Mouse (Mus musculus): ENCODE measurements around the gene Naa60.
"Not testable (repeated sequence)": the region's sequence is repeated elsewhere in the genome, so short reads cannot be mapped to it uniquely, and the experiment has no call there.

The Naa60 gene

GRCm38 (mm10) chr16:3872216-3873047 lies at the start of gene Naa60:
TSS of gene Naa60 (plus strand) at chr16:3872375.
- DNase-seq (ENCODE audit: low spot score in 2 of 2): peak; percentile 83 to 91

DNA sequence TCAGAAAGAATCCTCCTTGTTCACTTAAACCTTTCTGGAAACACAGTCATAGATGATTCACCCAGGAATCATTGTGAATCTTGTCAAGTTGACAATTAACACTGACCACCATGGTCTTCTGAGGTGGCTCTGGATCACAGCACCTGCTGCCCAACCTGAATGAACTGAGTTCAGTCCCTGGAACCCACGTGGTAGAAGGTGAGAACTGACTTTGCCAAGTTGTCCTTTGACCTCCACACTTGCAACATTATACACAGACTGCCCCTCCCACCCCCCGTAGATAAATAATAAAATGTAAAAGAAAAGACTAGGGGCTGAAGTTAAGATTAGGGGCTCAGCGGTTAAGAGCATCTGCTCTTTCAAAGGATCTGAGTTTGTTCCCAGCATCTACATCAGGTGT lies 44.2 kb upstream of the Naa60 start:
- DNase-seq (ENCODE audit: low spot score in 2 of 2): no peak

DNA sequence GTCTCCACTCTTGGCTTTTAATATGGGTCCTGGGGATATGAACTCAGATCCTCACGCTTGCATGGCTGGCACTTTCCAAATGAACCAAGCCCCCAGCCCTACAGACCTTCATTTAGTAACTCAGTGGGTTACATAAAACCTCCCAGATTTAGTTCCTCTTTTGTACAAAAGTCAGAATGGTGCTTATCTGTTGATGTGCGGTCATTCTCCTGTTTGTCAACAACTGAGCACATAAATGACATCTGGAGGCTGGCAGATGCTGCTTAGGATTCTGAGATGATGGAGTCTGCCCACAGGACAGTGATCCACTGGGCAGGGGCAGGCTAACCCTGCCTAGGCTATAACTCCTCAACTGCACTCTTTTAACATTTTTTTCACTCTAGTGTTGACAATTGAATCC lies 42.4 kb upstream of the Naa60 start:
- peak in 1 of 2 experiments; percentile 28 for DNase-seq (ENCODE audit: low spot score in 2 of 2)

- DNase-seq (ENCODE audit: low spot score in 2 of 2): peak in 1 of 2 experiments; percentile 38
Measured at GRCm38 (mm10) chr16:3830588-3831109, 41.5 kb upstream of the Naa60 start, which contains the start of gene Olfr15. TSS of gene Olfr15 (plus strand) at chr16:3830878.

DNA sequence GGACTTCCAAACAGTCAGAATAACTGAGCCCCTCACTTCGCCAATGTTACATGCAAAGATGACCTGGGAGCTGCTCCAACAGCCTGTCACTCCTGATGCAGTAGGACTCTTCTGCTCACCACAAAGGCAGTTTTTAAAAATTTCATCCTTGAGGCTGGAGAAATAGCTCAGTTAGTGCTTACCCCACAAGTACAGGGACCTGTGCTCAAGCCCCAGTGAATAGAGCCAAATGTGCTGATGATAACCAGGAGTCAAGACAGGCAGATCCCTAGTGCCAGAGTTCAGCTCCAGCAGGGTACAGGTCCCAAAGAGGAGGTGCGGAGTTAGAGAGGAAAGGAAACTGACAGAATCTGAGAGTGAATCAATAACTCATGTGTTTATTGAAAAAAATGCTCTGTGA lies 36.7 kb upstream of the Naa60 start:
- peak in 1 of 2 experiments; percentile 21 for DNase-seq (ENCODE audit: low spot score in 2 of 2)

GRCm38 (mm10) chr16:3839157-3839885 lies 32.9 kb upstream of the Naa60 start:
- DNase-seq (ENCODE audit: low spot score in 2 of 2): peak in 1 of 2 experiments; percentile 52

- DNase-seq (ENCODE audit: low spot score in 2 of 2): peak in 1 of 2 experiments; percentile 42
Measured at GRCm38 (mm10) chr16:3842989-3843388, 29.2 kb upstream of the Naa60 start.

DNA sequence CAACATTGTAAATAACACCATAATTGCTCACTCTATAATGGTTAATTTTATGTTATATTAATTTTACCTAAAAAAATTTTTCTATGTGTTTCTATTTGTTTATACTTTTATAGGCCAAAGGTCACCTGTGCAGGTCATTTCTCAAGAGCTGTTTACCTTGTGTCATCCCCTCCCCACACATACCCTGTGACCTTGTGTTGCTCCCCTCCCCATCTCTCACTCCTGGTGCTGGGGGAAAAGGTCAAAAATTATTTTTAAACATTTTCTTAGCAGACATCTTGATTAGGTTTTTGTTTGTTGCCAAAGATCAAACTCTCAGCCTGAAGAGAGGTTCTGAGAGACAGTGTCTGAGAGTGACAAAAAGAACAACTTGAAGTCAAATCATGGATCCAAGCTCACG lies 28.4 kb upstream of the Naa60 start:
- DNase-seq (ENCODE audit: low spot score in 2 of 2): no peak

GRCm38 (mm10) chr16:3846711-3847518 lies 25.3 kb upstream of the Naa60 start, which contains the start of gene Zfp174:
TSS of gene Zfp174 (plus strand) at chr16:3847268.
- DNase-seq (ENCODE audit: low spot score in 2 of 2): peak; percentile 88 to 92

- DNase-seq (ENCODE audit: low spot score in 2 of 2): no peak
Measured at GRCm38 (mm10) chr16:3847871-3848270, 24.3 kb upstream of the Naa60 start.

- DNase-seq (ENCODE audit: low spot score in 2 of 2): no peak
Measured at GRCm38 (mm10) chr16:3848416-3848815, 23.8 kb upstream of the Naa60 start.

DNA sequence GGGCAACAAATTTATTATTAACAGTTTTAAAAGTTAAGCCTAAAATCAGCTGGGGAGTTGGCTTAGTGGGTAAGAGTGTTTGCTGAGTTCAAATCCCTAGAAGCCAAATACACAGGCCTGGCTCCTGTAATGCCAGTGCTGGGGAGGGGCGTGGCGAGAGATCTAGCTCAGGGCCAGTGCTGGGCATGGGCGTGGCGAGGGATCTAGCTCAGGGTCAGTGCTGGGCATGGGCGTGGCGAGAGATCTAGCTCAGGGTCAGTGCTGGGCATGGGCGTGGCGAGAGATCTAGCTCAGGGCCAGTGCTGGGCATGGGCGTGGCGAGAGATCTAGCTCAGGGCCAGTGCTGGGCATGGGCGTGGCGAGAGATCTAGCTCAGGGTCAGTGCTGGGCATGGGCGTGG lies 20.9 kb upstream of the Naa60 start:
- DNase-seq (ENCODE audit: low spot score in 2 of 2): not testable (repeated sequence)

- DNase-seq (ENCODE audit: low spot score in 2 of 2): no peak
Measured at GRCm38 (mm10) chr16:3852586-3852985, 19.6 kb upstream of the Naa60 start.

GRCm38 (mm10) chr16:3854437-3855182 lies 17.6 kb upstream of the Naa60 start:
- DNase-seq (ENCODE audit: low spot score in 2 of 2): no peak

DNA sequence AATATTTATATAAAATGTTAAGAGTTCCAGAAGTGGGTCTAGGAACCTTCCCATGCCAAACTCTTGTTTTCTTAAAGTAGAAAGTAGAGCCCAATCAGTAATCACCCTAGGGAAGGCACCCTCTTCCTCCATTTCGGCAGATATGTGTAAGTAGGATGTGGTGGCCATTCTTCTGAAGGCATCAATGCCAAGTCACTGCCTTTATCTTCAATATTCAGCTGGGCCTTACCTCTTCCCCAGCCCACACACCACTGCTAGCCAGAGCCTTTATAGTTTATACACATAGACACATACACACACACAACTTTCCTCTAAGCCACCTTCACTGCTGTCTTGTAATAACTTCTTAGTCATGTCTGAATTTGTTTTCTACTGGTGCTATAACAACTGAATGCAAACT lies 16.4 kb upstream of the Naa60 start:
- DNase-seq (ENCODE audit: low spot score in 2 of 2): no peak

DNA sequence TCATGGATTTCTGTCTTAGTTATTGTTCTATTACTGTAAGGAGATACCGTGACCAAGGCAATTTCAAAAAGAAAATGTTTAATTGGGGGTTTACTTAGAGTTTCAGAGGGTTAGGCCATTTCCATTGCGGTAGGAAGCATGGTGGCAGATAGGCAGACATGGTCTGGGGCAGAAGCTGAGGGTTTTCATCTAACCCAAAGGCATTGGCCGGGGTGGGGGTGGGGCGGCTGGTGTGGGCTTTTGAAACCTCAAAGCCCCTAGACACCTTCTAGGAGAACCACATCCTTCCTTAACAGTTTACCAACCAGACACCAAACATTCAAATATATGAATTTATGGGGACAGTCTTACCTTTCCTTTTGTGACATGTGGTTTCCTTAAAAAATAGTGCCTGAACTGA lies 12.9 kb upstream of the Naa60 start:
- DNase-seq (ENCODE audit: low spot score in 2 of 2): no peak

DNA sequence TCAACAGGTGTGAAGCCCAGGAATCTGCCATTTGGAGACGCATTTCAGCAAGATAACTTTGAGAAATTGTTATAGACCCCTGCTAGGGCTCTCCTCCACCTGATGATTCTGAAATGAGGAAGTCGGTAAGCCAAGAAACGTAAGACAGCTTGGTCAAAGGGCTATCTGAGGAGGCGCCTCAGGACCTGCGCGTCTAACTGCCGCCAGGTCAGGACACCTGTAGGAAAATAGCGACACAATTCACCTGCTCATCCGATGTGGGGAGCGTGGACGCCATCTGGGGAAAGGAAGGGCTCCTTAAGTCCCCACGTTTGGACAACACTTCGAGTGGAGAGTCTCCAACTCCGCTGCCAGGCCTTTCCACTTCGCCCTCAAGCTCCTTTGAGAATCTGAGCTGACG lies 360 bp upstream of the Naa60 start:
- no peak for DNase-seq (ENCODE audit: low spot score in 2 of 2)

DNA sequence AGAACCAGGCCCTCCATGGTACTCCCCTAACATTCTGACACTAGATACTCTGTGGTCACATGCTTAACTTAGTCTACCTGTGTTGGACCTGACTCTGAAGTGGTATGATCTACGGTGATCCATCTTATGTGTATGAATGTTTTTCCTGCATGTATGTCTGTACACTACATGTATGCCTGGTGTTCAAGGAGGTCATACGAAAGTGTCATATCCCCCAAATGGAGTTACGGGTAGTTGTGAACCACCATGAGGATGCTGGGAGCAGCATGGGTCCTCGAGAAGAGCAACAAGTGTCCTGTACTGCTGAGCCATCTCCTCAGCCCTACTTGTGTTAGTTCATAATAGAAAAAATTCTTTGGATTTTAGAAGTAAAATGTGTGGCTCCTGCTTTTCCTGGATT lies 4.2 kb downstream of the Naa60 start:
- DNase-seq (ENCODE audit: low spot score in 2 of 2): no peak

GRCm38 (mm10) chr16:3884201-3885064 lies 12.3 kb downstream of the Naa60 start, which contains the start of the genes Zfp597 and Gm20695:
TSS of gene Zfp597 (minus strand) at chr16:3884561.
TSS of gene Gm20695 (plus strand) at chr16:3884648.
- DNase-seq (ENCODE audit: low spot score in 2 of 2): peak; percentile 95 to 98

All from spleen, postnatal 4 days (tissue).